Mouse (Mus musculus) thymus, postnatal 10 days (tissue): ENCODE measurements at regions not wholly inside any gene's neighbourhood (a gene's known extent, or its start where the extent isn't known, plus 50 kb on each side); places are given as distances from the start of the nearest gene placed in this dataset.
"Not testable (repeated sequence)": the region's sequence is repeated elsewhere in the genome, so short reads cannot be mapped to it uniquely, and the experiment has no call there.

Experiments
- DNase-seq, 2 experiments: peaks; one replicate each; pipeline ENCODE4 v3.0.0; 2021; ENCODE audit warnings: low spot score in 2 of 2

GRCm38 (mm10) chr7:111843715-111844114, 63.9 kb upstream of the Galnt18 start:
- DNase-seq, result no peak

- DNase-seq, result no peak
These were observed 61.0 kb upstream of the Galnt18 start for GRCm38 (mm10) chr7:111840826-111841225.

GRCm38 (mm10) chr7:111838162-111838561, 58.4 kb upstream of the Galnt18 start:
- no peak for DNase-seq

- not testable (repeated sequence) for DNase-seq
These were observed 54.6 kb upstream of the Galnt18 start for GRCm38 (mm10) chr7:111834356-111834755.

- DNase-seq, result no peak
These were observed 50.2 kb upstream of the Galnt18 start for GRCm38 (mm10) chr7:111829931-111830330.
